Mouse (Mus musculus) v-Abl transformed pro-B cells (cell line): Measurements from ENCODE around the gene Ahsg.
"Not testable (repeated sequence)": the region's sequence is repeated elsewhere in the genome, so short reads cannot be mapped to it uniquely, and the experiment has no call there.

Experiments used
- in situ Hi-C, 2 experiments: fragments of 400-800 bp; cut with MboI; formaldehyde crosslinking; loops; one replicate each; pipeline ENCODE4 v1.15.1; 2025; ENCODE audit not compliant: unreplicated experiment in 2 of 2

Gene Ahsg

GRCm38 (mm10) chr16:22929575-22929974 lies 38.5 kb downstream of the Ahsg start:
- in situ Hi-C loops = no loop called here

GRCm38 (mm10) chr16:22931431-22932200 lies 40.5 kb downstream of the Ahsg start:
- in situ Hi-C loops = no loop called here

- in situ Hi-C loops = no loop called here
Measured at GRCm38 (mm10) chr16:22937631-22938030, 46.6 kb downstream of the Ahsg start.

DNA sequence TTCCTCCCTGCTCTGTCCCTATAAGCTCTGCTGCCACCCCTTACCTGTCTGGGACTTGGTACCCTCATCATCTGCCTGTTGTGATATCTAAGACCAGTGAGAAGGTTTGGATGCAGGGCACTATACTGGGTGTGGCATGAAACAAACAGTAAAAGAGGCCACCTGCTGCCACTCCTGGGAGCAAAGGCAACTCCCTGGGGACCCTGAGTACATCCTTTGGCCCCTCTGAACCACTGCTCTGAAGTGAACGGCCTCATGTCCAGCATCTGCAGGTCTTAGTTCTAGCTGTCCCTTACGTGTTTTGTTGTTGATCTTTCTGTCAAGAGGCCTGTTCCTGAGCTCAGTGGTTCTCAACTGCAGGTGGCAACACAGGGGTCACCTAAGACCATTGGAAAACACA lies 47.5 kb downstream of the Ahsg start:
- in situ Hi-C loops = no loop called here

- in situ Hi-C loops = no loop called here
Measured at GRCm38 (mm10) chr16:22939120-22939695, 48.1 kb downstream of the Ahsg start.

DNA sequence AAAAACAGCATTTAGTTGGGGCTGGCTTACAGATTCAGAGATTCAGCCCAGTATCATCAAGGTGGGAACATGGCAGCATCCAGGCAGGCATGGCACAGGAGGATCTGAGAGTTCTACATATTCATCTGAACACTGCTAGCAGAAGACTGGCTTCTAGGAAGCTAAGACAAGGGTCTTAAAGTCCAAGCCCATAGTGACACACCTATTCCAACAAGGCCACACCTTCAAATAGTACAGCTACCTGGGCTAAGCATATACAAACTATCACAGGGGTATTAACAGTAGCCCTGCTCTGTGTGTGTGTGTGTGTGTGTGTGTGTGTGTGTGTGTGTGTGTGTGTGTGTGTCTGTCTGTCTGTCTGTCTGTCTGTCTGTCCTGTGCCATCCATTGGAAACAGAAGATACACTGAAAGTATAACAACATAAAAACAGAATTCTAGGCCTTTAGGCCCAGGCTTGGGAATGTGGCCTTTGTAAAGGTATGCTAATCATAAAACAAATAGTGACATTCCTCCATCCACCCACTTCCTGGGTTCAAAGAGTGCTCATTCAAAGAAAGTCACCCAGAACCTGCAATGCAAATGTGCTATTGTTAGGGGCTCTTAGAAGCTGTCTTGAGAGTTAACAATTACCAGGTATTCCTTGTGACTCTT lies 50.9 kb downstream of the Ahsg start:
- in situ Hi-C loops = not testable (repeated sequence)

DNA sequence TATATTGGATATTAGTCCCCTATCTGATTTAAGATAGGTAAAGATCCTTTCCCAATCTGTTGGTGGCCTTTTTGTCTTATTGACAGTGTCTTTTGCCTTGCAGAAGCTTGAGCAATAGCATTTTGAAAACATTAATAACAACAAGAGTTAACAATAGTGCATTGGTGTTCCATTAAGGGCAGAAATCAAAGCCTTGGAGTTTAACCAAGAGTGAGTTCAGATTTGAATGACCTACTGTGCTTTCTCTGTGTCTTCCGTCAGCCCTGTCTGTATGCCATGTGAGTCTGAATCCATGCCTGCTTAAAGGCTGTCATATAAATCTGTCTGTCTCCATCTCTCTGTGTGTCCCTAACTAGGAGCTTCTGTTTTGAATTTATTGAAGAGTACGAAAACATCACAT lies 56.3 kb downstream of the Ahsg start:
- in situ Hi-C loops = no loop called here
